Mouse (Mus musculus): ENCODE results near the gene 4833423E24Rik. TPM values are rescaled to one million over a fixed set of nuclear protein-coding genes. Genes with fewer than 3 reads are reported as not detected.

The 4833423E24Rik gene
- polyA plus RNA-seq, 1 experiment from 2014 or later = not detected

DNA sequence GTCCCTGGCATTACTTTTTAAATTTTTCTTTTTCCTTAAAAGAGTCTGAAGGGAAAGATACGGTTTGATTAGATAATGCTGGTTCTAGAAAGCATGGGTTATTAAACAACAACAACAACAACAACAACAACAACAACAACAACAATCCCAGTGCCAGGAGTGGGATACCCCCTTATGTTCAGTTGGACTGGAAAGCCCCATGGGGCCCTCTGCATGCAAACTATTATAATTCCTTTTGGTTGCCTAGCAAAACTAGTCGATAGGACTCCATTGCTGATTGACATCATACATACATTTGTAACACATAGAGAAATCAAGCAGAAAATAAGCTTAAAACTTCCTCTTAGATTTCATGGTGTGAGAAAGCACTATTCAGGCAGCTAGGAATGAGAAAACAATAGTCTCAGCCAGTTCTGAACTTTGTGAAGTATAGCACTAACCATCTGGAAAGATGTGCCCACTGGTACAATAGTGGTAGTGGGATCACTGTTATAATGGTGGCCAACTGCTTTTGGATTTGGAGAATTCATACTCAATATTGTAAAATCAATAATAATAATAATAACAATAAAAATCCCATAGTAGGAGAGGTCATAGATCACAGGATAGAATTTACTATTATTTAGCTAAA is 4.2 kb upstream of the 4833423E24Rik start:
- 75% methylated on average over 2 of the region's 2 CpGs for WGBS (ENCODE audit: insufficient replicate concordance)
- no peaks in the 10 kb centered on the region for H3K4me1 ChIP-seq (ENCODE audit: insufficient read depth)
- ATAC-seq (no peak), DNase-seq (no peak)
- H3K4me2 ChIP-seq (ENCODE audit: low read depth, low read length) = no peak overlapping the region
- H3K9me3 ChIP-seq (ENCODE audit: low read length) = no peaks in the 10 kb centered on the region
- H3K4me3 ChIP-seq (ENCODE audit: low read depth, low read length) = no peak overlapping the region
- H3K27me3 ChIP-seq (ENCODE audit: insufficient read depth, low read length) = no peaks in the 10 kb centered on the region
- no peak overlapping the region for H3K27ac ChIP-seq (ENCODE audit: low read depth)
- H3K36me3 ChIP-seq (replicated peaks; ENCODE audit: insufficient read depth, low read length) = no peaks in the 10 kb centered on the region
- TF ChIP-seq EP300 (IDR thresholded peaks at IDR 0.05; ENCODE audit: low read depth) (no peak), CTCF (IDR thresholded peaks at IDR 0.05; ENCODE audit: low read depth) (no peak)
- no peak overlapping the region for H3K9ac ChIP-seq (replicated peaks)

GRCm38 (mm10) chr2:85518292-85518691 is 532 bp downstream of the 4833423E24Rik start:
- no peaks in the 10 kb centered on the region for H3K4me1 ChIP-seq (ENCODE audit: insufficient read depth)
- H3K4me3 ChIP-seq (ENCODE audit: low read depth, low read length) = no peak overlapping the region
- no peak overlapping the region for H3K4me2 ChIP-seq (ENCODE audit: low read depth, low read length)
- H3K27me3 ChIP-seq (ENCODE audit: insufficient read depth, low read length) = no peaks in the 10 kb centered on the region
- 80% methylated on average over 7 of the region's 10 CpGs for WGBS (ENCODE audit: insufficient replicate concordance)
- no peak overlapping the region for H3K27ac ChIP-seq (ENCODE audit: low read depth)
- no peaks in the 10 kb centered on the region for H3K36me3 ChIP-seq (replicated peaks; ENCODE audit: insufficient read depth, low read length)
- DNase-seq = peak; percentile 12
- ATAC-seq = no peak
- TF ChIP-seq EP300 (IDR thresholded peaks at IDR 0.05; ENCODE audit: low read depth) = no peak
- no peak for TF ChIP-seq CTCF (IDR thresholded peaks at IDR 0.05; ENCODE audit: low read depth)
- H3K9ac ChIP-seq (replicated peaks) = no peak overlapping the region
- no peaks in the 10 kb centered on the region for H3K9me3 ChIP-seq (ENCODE audit: low read length)

DNA sequence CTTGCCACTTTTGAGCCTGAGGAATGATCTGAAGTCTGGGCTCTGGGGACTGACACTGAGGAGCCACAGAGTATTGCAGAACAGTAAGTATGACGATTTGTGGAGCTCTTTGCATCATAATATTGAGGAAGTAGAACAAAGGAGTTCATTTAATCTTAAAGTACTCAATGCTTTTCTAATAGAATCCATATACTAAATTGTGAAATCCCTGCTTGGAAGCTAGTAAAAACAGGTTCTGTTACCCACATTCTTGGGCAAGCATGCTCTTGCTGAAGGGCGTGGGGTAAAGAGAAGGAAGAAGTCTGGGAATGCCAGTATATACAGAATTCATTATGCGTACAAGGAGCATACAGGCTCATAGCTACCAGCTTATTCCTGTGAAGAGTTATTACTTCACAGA is 8.4 kb downstream of the 4833423E24Rik start:
- ATAC-seq (no peak), DNase-seq (no peak)
- Histone ChIP-seq H3K4me3 (ENCODE audit: low read depth, low read length) (no peak overlapping the region), H3K27ac (ENCODE audit: low read depth) (no peak overlapping the region), H3K36me3 (replicated peaks; ENCODE audit: insufficient read depth, low read length) (no peaks in the 10 kb centered on the region), H3K4me2 (ENCODE audit: low read depth, low read length) (no peak overlapping the region), H3K9ac (replicated peaks) (no peak overlapping the region), H3K27me3 (ENCODE audit: insufficient read depth, low read length) (no peaks in the 10 kb centered on the region), H3K4me1 (ENCODE audit: insufficient read depth) (no peaks in the 10 kb centered on the region), H3K9me3 (ENCODE audit: low read length) (no peaks in the 10 kb centered on the region)
- TF ChIP-seq CTCF (IDR thresholded peaks at IDR 0.05; ENCODE audit: low read depth) = no peak
- no peak for TF ChIP-seq EP300 (IDR thresholded peaks at IDR 0.05; ENCODE audit: low read depth)
- WGBS (ENCODE audit: insufficient replicate concordance) = 67% methylated on average over 3 of the region's 3 CpGs

DNA sequence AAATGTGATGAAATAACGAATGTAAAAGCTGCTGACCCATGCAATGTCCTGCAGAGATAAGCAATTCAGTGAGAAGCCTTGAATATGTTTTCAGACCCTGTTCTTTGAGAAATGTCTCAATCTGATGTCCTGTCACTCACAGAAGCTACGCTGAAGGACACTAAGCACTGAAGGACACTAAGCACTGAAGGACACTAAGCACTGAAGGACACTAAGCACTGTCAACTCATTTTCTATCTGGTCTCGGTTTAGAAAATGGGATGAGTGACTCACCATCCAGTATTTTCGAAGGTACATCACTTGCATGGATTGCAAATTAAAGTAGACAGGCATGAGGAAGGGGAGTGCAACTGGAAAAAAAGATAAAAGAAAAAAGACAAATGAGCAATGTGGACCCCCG is 28.4 kb downstream of the 4833423E24Rik start:
- no peaks in the 10 kb centered on the region for H3K9me3 ChIP-seq (ENCODE audit: low read length)
- WGBS (ENCODE audit: insufficient replicate concordance) = 66% methylated on average over 5 of the region's 5 CpGs
- no peak overlapping the region for H3K4me3 ChIP-seq (ENCODE audit: low read depth, low read length)
- no peaks in the 10 kb centered on the region for H3K36me3 ChIP-seq (replicated peaks; ENCODE audit: insufficient read depth, low read length)
- no peak overlapping the region for H3K9ac ChIP-seq (replicated peaks)
- no peak for TF ChIP-seq CTCF (IDR thresholded peaks at IDR 0.05; ENCODE audit: low read depth)
- TF ChIP-seq EP300 (IDR thresholded peaks at IDR 0.05; ENCODE audit: low read depth) = no peak
- H3K4me2 ChIP-seq (ENCODE audit: low read depth, low read length) = no peak overlapping the region
- DNase-seq (no peak), ATAC-seq (no peak)
- H3K27me3 ChIP-seq (ENCODE audit: insufficient read depth, low read length) = no peaks in the 10 kb centered on the region
- H3K27ac ChIP-seq (ENCODE audit: low read depth) = no peak overlapping the region
- H3K4me1 ChIP-seq (ENCODE audit: insufficient read depth) = no peaks in the 10 kb centered on the region

DNA sequence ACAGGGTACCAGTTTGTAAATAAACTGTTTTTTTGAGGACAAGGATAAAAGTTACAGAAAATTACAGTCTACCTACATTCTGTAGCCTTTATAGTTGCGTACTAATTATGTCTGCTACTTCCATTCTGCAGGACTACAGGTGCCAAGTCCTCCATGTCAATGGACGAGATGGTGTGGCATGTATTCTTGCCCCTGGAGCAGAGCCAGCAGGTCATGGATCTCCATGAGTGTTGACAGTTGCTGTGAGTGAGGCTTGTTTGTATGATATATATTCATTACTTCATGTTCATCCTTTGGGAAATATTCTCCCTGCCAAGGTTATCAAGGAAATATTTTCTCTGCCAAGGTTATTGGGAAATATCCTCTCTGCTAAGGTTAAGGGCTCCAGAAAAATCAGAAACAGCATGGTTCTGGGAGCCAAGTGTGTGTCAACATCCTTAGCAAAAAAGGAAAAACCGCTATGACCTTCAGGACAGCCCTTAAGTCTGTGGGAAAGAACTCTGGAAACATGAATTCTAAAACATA is 52.0 kb downstream of the 4833423E24Rik start:
- ATAC-seq = no peak
- H3K4me2 ChIP-seq (ENCODE audit: low read depth, low read length) = no peak overlapping the region

DNA sequence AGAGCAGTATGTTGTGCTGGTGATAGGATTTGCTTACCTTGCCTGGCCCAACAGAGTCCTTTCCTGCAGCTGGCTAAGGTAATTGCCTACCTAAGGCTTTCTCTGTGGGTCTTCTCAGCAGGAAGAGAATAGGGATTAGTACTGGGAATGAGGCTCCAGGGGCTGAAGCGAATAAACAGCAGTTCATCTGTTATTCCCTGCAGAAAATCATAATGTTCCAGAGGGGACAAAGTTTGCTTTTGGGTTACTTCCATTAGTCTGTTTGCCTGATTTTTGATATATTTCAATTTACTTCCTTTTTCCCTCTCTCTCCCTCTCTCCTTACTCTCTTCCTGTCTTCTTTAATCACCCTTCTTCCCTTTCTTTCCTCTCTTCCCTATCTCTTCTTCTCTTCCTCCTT is 75.3 kb downstream of the 4833423E24Rik start, which contains the start of gene Olfr995:
TSS of gene Olfr995 (minus strand) at position 101 of the 400 bp plus-strand sequence.
- DNase-seq = no peak
- Histone ChIP-seq H3K27me3 (ENCODE audit: insufficient read depth, low read length) (no peaks in the 10 kb centered on the region), H3K36me3 (replicated peaks; ENCODE audit: insufficient read depth, low read length) (no peaks in the 10 kb centered on the region), H3K27ac (ENCODE audit: low read depth) (no peak within 1 kb of the TSS), H3K9me3 (ENCODE audit: low read length) (no peaks in the 10 kb centered on the region), H3K4me2 (ENCODE audit: low read depth, low read length) (no peak within 1 kb of the TSS), H3K4me1 (ENCODE audit: insufficient read depth) (no peaks in the 10 kb centered on the region), H3K9ac (replicated peaks) (no peak within 1 kb of the TSS), H3K4me3 (ENCODE audit: low read depth, low read length) (no peak within 1 kb of the TSS)
- 19% methylated on average over 1 of the region's 1 CpGs for WGBS (ENCODE audit: insufficient replicate concordance)
- no peak for ATAC-seq
- TF ChIP-seq CTCF (IDR thresholded peaks at IDR 0.05; ENCODE audit: low read depth) (no peak), EP300 (IDR thresholded peaks at IDR 0.05; ENCODE audit: low read depth) (no peak)

More for the DNA sequence above, 52.0 kb downstream of the 4833423E24Rik start:
- no peaks in the 10 kb centered on the region for H3K9me3 ChIP-seq (ENCODE audit: low read length)
- 64% methylated on average over 3 of the region's 3 CpGs for WGBS (ENCODE audit: insufficient replicate concordance)
- H3K4me1 ChIP-seq (ENCODE audit: insufficient read depth) = no peaks in the 10 kb centered on the region
- H3K4me3 ChIP-seq (ENCODE audit: low read depth, low read length) = no peak overlapping the region
- no peak for TF ChIP-seq CTCF (IDR thresholded peaks at IDR 0.05; ENCODE audit: low read depth)
- TF ChIP-seq EP300 (IDR thresholded peaks at IDR 0.05; ENCODE audit: low read depth) = no peak
- no peaks in the 10 kb centered on the region for H3K27me3 ChIP-seq (ENCODE audit: insufficient read depth, low read length)
- H3K9ac ChIP-seq (replicated peaks) = no peak overlapping the region
- H3K36me3 ChIP-seq (replicated peaks; ENCODE audit: insufficient read depth, low read length) = no peaks in the 10 kb centered on the region
- H3K27ac ChIP-seq (ENCODE audit: low read depth) = no peak overlapping the region
- no peak for DNase-seq
